Comparison of ENCODE assay signal across 9 mouse cellular contexts in the genomic region with DNA sequence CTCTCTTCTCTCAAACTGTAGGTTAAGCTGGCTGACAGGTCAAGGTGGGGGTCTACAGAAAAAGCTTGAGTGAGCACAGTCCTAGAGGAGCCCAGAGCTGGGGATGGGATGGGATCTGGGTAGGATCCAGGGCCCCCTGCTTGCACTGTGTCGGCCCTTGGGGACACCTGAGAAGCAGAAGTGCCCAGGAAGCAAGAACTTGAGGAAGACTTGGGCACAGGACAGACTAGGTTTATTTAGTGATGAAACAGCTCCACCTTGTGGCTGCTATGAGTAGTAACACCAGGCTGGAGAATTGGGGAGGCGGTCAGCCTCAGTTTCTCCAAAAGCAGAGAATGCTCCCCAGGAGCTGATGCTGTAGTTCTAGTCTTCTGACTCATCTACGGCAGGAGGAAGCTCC. TPM values are rescaled to one million over a fixed set of nuclear protein-coding genes. Genes with fewer than 3 reads are reported as not detected.
A peak's percentile ranks its signal among the peaks of the same experiment; 100 is the strongest.
DNase-seq lines count a peak whose midpoint lies in the region; ATAC-seq lines count a peak whose summit lies in the region.
"Had no signal": no experiment of that assay in that cellular context is flagged by ENCODE, and none has a peak within 500 bp of the region (broad histone marks: within the 10 kb centered on the region; RNA-seq: fewer than 3 reads in every experiment).

No protein-coding gene starts in this region.

- DNase-seq in adrenal gland, postnatal 14 days: peak; percentile 39
- no peak for DNase-seq in adrenal gland, postnatal 36 days
- DNase-seq in lung, postnatal 36 days: no peak
- DNase-seq in urinary bladder, postnatal 36 days (ENCODE audit: low spot score in 2 of 2): no peak
- no peak for DNase-seq in heart, postnatal 36 days

- 0 out of 2 replicates have a peak, but pooled peaks cover under 1% of the 10 kb centered on the region for H3K4me1 ChIP-seq in lung, embryonic 16.5 days (replicated peaks; ENCODE audit: control insufficient read depth, insufficient read depth, low read length)
- no peaks in the 10 kb centered on the region for H3K4me1 ChIP-seq in neural tube, embryonic 13.5 days (replicated peaks)
- H3K4me1 ChIP-seq: limb, embryonic 12.5 days had no signal

- intact Hi-C loops in heart, postnatal 36 days (cut with DNase I): loop anchor here (1.0 to 5.0 kb wide), 3 partner anchors 57 to 281 kb away; no protein-coding TSS in a partner anchor

- no peak overlapping the region for H3K4me3 ChIP-seq in lung, embryonic 16.5 days (ENCODE audit: low read length)
- H3K4me3 ChIP-seq in neural tube, embryonic 13.5 days: no peak overlapping the region
- H3K4me3 ChIP-seq: limb, embryonic 12.5 days had no signal

- WGBS in lung, embryonic 16.5 days: 14% methylated on average over 3 of the region's 3 CpGs
- WGBS in neural tube, embryonic 13.5 days: 24% methylated on average over 3 of the region's 3 CpGs

- H3K9ac ChIP-seq in lung, embryonic 16.5 days (ENCODE audit: low read length): no peak overlapping the region
- H3K9ac ChIP-seq in neural tube, embryonic 13.5 days: no peak overlapping the region
- H3K9ac ChIP-seq: limb, embryonic 12.5 days had no signal

- H3K36me3 ChIP-seq in lung, embryonic 16.5 days (ENCODE audit: control insufficient read depth, insufficient read depth, low read length): no peaks in the 10 kb centered on the region
- no peaks in the 10 kb centered on the region for H3K36me3 ChIP-seq in neural tube, embryonic 13.5 days
- H3K36me3 ChIP-seq: limb, embryonic 12.5 days had no signal

- ATAC-seq in lung, embryonic 16.5 days (ENCODE audit: low read depth): peak; percentile 59; the same call in 1 of the 2 replicates
- ATAC-seq in granulocyte monocyte progenitor cell, adult 5-6 weeks (replicated peaks; ENCODE audit: poor library complexity, severe bottlenecking): peak; percentile 61
- ATAC-seq in neural tube, embryonic 13.5 days (ENCODE audit: low read depth): peak; percentile 43; the same call in 1 of the 2 replicates

- no peak overlapping the region for H3K27ac ChIP-seq in lung, embryonic 16.5 days (ENCODE audit: low read length)
- H3K27ac ChIP-seq in neural tube, embryonic 13.5 days (replicated peaks): no peak overlapping the region
- H3K27ac ChIP-seq: limb, embryonic 12.5 days had no signal

- H3K27me3 ChIP-seq in lung, embryonic 16.5 days (ENCODE audit: control insufficient read depth, insufficient read depth, low read depth, low read length): peaks cover 4% of the 10 kb centered on the region; the same call in 1 of the 2 replicates
- H3K27me3 ChIP-seq in neural tube, embryonic 13.5 days: peaks cover 31% of the 10 kb centered on the region

- no peak overlapping the region for H3K4me2 ChIP-seq in lung, embryonic 16.5 days (ENCODE audit: low read depth, low read length)
- H3K4me2 ChIP-seq in neural tube, embryonic 13.5 days: no peak overlapping the region
- H3K4me2 ChIP-seq: limb, embryonic 12.5 days had no signal

- H3K9me3 ChIP-seq in lung, embryonic 16.5 days (ENCODE audit: control insufficient read depth, low read length): no peaks in the 10 kb centered on the region
- H3K9me3 ChIP-seq in neural tube, embryonic 13.5 days: no peaks in the 10 kb centered on the region
- H3K9me3 ChIP-seq: limb, embryonic 12.5 days had no signal

RNA-seq across cellular contexts. Expression of a gene that starts 3.0 kb away (rescaled TPM):
- 0.85 and 1.5 TPM in 2 replicates for total RNA-seq in adrenal gland, postnatal 14 days (2021)
- 1 to 10 TPM; 1.3 to 3.8 TPM for total RNA-seq in adrenal gland, postnatal 36 days (2021)
- not detected in 2 replicates for polyA plus RNA-seq in lung, embryonic 16.5 days (2015; fragmentation: Nextera tagmentation; extraction: Ambion mirVana)
- total RNA-seq in granulocyte monocyte progenitor cell, adult 5-6 weeks (2014; fragmentation: Nextera tagmentation): not detected in 2 replicates
- not detected in 2 replicates for total RNA-seq in granulocyte monocyte progenitor cell, adult 5-6 weeks (2017)
- polyA plus RNA-seq in neural tube, embryonic 13.5 days (2015; fragmentation: Nextera tagmentation; extraction: Ambion mirVana): not detected in 2 replicates
- not detected for total RNA-seq in heart, postnatal 36 days (2021)
- polyA plus RNA-seq: limb, embryonic 12.5 days had no signal

RNA-seq across cellular contexts. Expression of a gene that starts 7.0 kb away (rescaled TPM):
- total RNA-seq in adrenal gland, postnatal 14 days (2021): 26.0 and 36.8 TPM in 2 replicates
- 10 to 100 TPM; 29.6 to 32.4 TPM for total RNA-seq in adrenal gland, postnatal 36 days (2021)
- polyA plus RNA-seq in lung, embryonic 16.5 days (2015; fragmentation: Nextera tagmentation; extraction: Ambion mirVana): 45.5 and 48.3 TPM in 2 replicates
- 3.9 and 5.2 TPM in 2 replicates for total RNA-seq in granulocyte monocyte progenitor cell, adult 5-6 weeks (2014; fragmentation: Nextera tagmentation)
- 7.5 and 16.6 TPM in 2 replicates for total RNA-seq in granulocyte monocyte progenitor cell, adult 5-6 weeks (2017)
- polyA plus RNA-seq in neural tube, embryonic 13.5 days (2015; fragmentation: Nextera tagmentation; extraction: Ambion mirVana): 27.8 and 34.4 TPM in 2 replicates
- 10 to 100 TPM; 19.6 to 26.1 TPM for total RNA-seq in heart, postnatal 36 days (2021)

RNA-seq across cellular contexts. Expression of a gene that starts 20.5 kb away (rescaled TPM):
- total RNA-seq in adrenal gland, postnatal 14 days (2021): 2.1 and 2.7 TPM in 2 replicates
- 1 to 10 TPM; 1.3 to 1.6 TPM for total RNA-seq in adrenal gland, postnatal 36 days (2021)
- 1.4 and 1.6 TPM in 2 replicates for polyA plus RNA-seq in lung, embryonic 16.5 days (2015; fragmentation: Nextera tagmentation; extraction: Ambion mirVana)
- 2.6 and 2.9 TPM in 2 replicates for total RNA-seq in granulocyte monocyte progenitor cell, adult 5-6 weeks (2014; fragmentation: Nextera tagmentation)
- 0.34 and 0.41 TPM in 2 replicates for total RNA-seq in granulocyte monocyte progenitor cell, adult 5-6 weeks (2017)
- polyA plus RNA-seq in neural tube, embryonic 13.5 days (2015; fragmentation: Nextera tagmentation; extraction: Ambion mirVana): 4.6 and 5.1 TPM in 2 replicates
- 1 to 10 TPM; 1.2 to 1.4 TPM for total RNA-seq in heart, postnatal 36 days (2021)

RNA-seq across cellular contexts. Expression of a gene that starts 58.9 kb away (rescaled TPM):
- total RNA-seq in adrenal gland, postnatal 14 days (2021): 12.7 and 16.3 TPM in 2 replicates
- total RNA-seq in adrenal gland, postnatal 36 days (2021): 10 to 100 TPM; 11.8 to 12.6 TPM
- 7.7 and 8.9 TPM in 2 replicates for polyA plus RNA-seq in lung, embryonic 16.5 days (2015; fragmentation: Nextera tagmentation; extraction: Ambion mirVana)
- total RNA-seq in granulocyte monocyte progenitor cell, adult 5-6 weeks (2014; fragmentation: Nextera tagmentation): 5.1 and 10.5 TPM in 2 replicates
- 13.2 and 16.4 TPM in 2 replicates for total RNA-seq in granulocyte monocyte progenitor cell, adult 5-6 weeks (2017)
- polyA plus RNA-seq in neural tube, embryonic 13.5 days (2015; fragmentation: Nextera tagmentation; extraction: Ambion mirVana): 5.4 and 8.5 TPM in 2 replicates
- total RNA-seq in heart, postnatal 36 days (2021): 1 to 10 TPM; 4.2 to 4.4 TPM

RNA-seq across cellular contexts. Expression of a gene that starts 59.2 kb away (rescaled TPM):
- total RNA-seq in adrenal gland, postnatal 14 days (2021): 498 and 535 TPM in 2 replicates
- total RNA-seq in adrenal gland, postnatal 36 days (2021): 1,000 to 10,000 TPM in 1 of 2 experiments, 100 to 1,000 TPM in 1; 948 to 1,085 TPM
- polyA plus RNA-seq in lung, embryonic 16.5 days (2015; fragmentation: Nextera tagmentation; extraction: Ambion mirVana): 24.3 and 27.3 TPM in 2 replicates
- total RNA-seq in granulocyte monocyte progenitor cell, adult 5-6 weeks (2014; fragmentation: Nextera tagmentation): 16.8 and 34.7 TPM in 2 replicates
- 6.9 and 15.8 TPM in 2 replicates for total RNA-seq in granulocyte monocyte progenitor cell, adult 5-6 weeks (2017)
- polyA plus RNA-seq in neural tube, embryonic 13.5 days (2015; fragmentation: Nextera tagmentation; extraction: Ambion mirVana): 48.7 and 52.5 TPM in 2 replicates
- total RNA-seq in heart, postnatal 36 days (2021): 1 to 10 TPM; 5.6 to 6.2 TPM
